Mouse (Mus musculus) kidney, adult 8-10 months (tissue): ENCODE results near the gene 1700003F12Rik.

Source experiments
- DNase-seq, 2 experiments: peaks; one replicate each; pipeline ENCODE4 v3.0.0; 2022

Gene 1700003F12Rik

DNA sequence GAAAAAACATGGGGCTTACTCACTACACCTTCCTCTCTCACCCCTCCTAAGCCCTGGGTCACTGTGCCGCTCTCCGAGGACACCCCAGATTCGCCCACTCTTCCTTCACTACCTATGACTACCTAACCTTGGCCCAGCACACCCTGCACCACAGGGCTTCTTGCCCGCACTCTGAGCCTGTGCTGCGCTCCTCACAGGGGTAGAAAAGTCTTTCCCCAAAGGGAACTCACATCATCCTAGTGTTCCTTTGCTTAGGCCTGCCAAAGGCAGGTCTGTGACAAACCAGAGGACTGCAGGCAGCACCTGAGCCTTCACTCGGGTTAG lies 30.8 kb downstream of the 1700003F12Rik start:
- no peak for DNase-seq

DNA sequence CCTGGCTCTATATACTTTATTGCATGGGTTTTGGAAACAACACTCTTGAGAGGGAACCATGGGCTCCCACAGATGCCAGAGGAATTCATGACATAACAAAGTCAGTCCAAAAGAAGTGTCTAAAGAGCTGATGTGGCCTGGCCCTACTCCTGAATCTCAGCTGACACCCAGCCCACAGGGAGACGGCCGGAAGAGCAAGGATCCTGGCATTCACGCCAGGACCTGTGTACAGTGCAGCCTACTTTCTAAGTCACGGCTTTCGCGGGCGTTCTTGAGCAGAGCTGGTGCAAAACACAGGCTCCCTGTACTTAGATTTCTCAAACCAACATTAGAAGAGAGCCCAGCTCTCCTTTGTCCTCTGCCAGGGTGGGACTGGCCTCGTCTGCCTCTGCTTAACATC lies 33.7 kb downstream of the 1700003F12Rik start:
- no peak for DNase-seq

DNA sequence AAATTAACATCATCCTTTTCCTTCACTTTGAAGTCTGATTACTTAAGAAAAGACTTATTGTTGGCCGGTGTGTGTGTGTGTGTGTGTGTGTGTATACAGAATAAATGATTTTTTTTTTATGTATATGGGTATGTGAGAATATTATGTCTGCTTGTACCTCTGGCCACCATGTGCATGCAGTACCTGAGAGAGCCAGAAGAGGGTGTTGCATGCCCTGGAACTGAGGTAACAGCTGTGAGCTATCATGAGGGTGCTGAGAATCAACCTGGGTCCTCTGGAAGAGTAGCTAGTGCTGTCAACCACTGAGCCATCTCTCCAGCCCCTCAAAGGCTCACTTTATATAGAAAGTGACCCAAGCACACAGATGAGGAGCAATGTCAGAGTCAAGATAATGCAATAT lies 34.5 kb downstream of the 1700003F12Rik start:
- no peak for DNase-seq

DNA sequence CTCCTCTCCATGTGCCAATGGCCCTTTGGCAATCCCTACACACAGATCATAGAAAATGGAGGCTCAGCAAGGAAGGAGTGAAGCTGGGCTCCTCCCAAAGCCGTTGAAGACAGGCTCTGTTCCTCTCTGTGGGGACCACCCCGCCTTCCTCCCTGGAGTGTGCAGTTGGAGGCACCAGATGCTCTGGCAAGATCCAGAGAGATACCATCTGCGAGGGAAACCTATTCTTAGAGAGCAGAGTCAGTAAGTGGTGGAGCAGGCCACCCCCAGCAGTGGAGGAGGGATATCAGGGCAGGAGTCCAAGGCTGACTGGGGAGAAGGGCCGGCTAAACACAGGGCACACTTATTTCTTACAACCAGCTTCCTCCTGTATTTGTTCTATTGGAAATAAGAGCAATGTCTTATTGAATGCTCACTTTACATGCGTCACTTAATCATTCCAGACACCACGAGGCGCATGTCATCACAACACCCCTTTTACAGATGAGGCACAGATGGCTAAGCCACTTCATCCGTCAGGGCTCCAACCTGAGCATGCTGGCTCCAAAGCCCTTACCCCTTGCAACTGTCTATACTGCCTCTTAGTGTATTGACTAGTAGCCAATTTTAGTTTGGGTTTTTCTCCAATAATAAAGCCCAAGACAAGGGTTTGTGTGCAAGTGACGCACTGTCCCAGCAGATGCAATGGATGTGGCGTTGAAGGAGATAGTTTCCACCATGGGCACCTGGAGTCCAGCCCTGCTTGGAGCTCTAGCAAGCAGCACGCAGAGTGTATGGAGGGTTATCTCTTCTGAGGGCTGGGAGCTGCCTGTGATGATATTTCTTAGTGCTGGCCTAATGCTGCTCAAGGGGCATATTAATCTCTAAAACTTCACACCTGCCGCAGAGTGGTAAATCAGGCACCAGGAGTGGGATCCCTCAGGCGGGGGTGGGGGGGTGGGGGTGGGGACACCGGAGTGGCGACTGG lies 37.3 kb downstream of the 1700003F12Rik start:
- DNase-seq = no peak

DNA sequence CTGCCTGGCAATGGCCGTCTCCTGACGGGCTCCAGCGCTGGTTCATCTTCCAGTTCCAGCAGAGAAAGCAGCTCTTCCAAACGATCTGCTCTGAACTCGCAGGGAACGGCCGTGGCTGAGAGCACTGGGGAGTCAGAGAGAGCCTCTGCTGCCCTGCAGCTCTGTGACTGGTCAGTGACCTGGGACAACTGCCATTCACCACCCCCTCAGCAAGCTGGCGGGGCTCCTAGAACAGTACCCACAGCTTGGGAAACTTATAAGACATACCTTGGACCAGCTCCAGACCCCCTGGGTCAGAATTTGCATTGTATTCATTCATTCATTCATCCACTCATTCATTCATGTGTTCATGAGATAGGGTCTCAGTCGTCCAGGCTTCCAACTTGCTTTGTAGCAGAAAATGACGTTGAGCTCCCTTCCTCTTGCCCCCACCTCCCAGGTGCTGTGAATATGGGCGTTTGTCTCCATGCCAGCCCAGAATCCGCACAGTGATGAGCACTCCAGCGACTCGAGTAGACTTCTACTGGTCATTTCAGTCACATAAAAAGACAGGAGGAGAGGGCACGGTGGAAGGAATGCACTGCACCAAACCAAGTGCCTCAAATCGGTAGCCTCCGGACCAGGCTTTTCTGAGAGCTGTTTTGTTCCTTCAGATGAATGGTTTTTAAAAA lies 38.2 kb downstream of the 1700003F12Rik start:
- no peak for DNase-seq

DNA sequence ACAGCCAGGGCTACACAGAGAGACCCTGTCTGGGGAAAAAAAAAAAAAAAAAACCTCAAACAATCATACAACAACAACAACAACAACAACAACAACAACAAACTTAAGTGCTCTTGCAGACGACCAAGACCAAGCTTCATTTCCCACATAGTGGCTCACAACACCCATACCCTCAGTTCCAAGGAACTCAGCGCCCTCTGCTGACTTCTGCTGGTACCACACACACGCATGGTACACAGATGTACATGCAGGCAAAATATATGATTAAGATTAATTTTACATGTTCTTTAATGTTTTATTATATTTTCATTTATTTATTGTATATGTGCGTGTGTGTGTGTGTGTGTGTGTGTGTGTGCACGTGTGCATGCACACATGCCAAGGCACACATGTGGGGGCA lies 39.5 kb downstream of the 1700003F12Rik start:
- peak in 1 of 2 experiments; percentile 44 for DNase-seq

DNA sequence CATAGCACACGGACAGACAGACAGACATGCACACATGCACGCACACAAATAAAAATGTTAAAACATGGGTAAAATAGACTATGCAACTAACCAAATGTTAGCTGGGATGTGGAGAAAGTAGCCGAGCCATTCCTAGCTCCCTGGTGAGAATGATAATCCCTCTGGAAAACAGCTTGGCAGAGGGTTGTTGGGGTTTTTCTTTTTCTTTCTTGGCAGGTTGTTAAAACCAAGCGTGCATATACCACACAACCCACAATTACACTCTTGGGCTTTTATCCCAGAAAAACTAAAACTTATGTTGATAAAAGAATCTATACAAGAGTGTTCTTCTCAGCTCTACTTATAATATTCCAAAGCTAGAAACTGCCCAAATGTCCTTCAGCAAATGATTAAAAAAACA lies 42.2 kb downstream of the 1700003F12Rik start:
- DNase-seq = no peak

DNA sequence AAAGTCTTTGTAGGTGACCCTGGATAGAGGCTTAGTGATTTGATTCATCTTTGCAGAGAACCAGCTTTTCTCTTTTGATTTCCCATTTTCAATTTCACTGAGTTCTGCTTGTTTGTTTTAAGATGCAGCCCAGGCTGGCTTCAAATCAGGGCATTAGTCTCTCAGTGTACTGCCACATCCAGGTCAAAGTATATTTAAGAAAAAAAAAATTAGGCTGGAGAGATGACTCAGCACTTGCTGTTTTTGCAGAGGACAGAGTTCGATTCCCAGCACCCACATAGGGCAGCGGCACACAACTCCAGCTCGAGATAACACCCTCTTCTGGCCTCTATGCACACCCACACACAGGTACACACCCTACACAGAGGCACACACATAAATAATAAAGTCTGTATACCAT lies 44.4 kb downstream of the 1700003F12Rik start:
- DNase-seq = no peak

DNA sequence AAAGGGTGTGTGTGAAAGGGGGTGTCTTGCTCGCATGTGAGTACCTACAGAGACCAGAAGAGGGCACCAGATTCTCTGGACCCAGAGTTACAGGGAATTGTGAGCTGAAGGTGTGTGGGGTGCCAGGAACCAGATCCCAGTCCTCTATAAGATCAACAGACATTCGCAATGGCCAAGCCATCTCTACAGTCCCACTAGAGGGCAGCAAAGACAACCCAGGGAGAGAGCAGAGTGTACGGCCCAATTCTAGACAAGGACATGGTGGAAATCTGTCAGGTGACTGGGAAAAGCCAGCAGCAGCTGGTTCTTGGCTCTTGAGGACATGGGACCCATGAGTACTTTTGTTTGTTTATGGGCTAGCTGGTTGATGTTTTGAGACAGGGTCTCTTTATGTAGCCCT lies 46.1 kb downstream of the 1700003F12Rik start:
- DNase-seq = no peak

DNA sequence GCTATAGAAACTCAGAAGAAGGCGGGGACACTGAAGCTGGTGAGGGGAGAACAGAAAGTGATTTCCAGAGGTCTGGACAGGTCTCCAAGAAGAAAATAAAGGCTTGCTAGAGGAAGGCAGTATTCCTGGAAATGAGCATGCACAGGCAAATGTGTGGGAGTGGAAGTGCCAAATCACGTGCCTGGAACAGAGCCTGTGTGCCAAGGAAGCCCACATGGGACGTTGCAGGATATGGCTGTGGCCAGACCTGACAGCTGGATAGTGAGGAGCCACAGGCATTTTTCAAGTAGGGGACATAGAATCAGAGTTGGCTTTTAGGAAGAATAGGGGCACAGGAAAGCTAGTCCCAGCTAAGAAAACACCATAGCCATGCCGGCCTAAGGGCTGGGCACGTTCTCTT lies 48.9 kb downstream of the 1700003F12Rik start:
- no peak for DNase-seq

DNA sequence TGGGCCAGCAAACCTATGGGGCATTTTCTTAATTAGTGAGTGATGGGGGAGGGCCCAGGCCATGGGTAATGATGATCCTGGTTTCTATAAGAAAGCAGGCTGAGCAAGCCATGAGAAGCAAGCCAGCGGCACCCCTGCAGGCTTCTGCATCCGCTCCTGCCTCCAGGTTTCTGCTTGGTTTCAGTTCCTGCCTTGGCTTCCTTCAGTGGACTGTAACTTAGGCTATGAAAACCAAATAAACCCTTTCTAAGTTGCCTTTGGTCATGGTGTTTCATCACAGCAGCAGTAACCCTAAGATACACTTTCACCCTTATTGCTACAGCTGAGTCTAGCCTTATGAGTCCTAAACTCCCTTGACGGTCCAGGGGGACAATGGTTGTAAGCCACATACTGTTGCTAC lies 50.5 kb downstream of the 1700003F12Rik start:
- no peak for DNase-seq
